Mouse (Mus musculus): ENCODE results near the gene Poc1b. TPM values are rescaled to one million over a fixed set of nuclear protein-coding genes. Genes with fewer than 3 reads are reported as not detected.

The Poc1b gene
- polyA plus RNA-seq, 1 experiment from 2014 or later: 21.1 TPM

GRCm38 (mm10) chr10:99200944-99201343 is 94.1 kb downstream of the Poc1b start:
- ATAC-seq (ENCODE audit: insufficient number of reproducible peaks, insufficient read depth, low FRiP score, low TSS enrichment): no peak
- H3K9me3 ChIP-seq: no peaks in the 10 kb centered on the region
- WGBS: 59% methylated on average over 5 of the region's 5 CpGs
- H3K9ac ChIP-seq: no peak overlapping the region
- H3K27ac ChIP-seq: no peak overlapping the region
- H3K4me1 ChIP-seq: peaks cover 36% of the 10 kb centered on the region
- no peaks in the 10 kb centered on the region for H3K36me3 ChIP-seq
- H3K27me3 ChIP-seq: no peaks in the 10 kb centered on the region
- H3K4me3 ChIP-seq: no peak overlapping the region
- no peak overlapping the region for H3K4me2 ChIP-seq (replicated peaks)

GRCm38 (mm10) chr10:99201786-99202185 is 95.0 kb downstream of the Poc1b start:
- Histone ChIP-seq H3K27ac (no peak overlapping the region), H3K4me3 (no peak overlapping the region), H3K36me3 (no peaks in the 10 kb centered on the region), H3K4me2 (replicated peaks) (no peak overlapping the region), H3K27me3 (no peaks in the 10 kb centered on the region), H3K4me1 (peaks cover 31% of the 10 kb centered on the region), H3K9me3 (no peaks in the 10 kb centered on the region), H3K9ac (no peak overlapping the region)
- no peak for ATAC-seq (ENCODE audit: insufficient number of reproducible peaks, insufficient read depth, low FRiP score, low TSS enrichment)
- WGBS: 14% methylated on average over 1 of the region's 1 CpGs

GRCm38 (mm10) chr10:99202363-99202762 is 95.5 kb downstream of the Poc1b start:
- H3K9me3 ChIP-seq: no peaks in the 10 kb centered on the region
- no peaks in the 10 kb centered on the region for H3K27me3 ChIP-seq
- H3K4me1 ChIP-seq: peaks cover 26% of the 10 kb centered on the region
- H3K27ac ChIP-seq: no peak overlapping the region
- no peak overlapping the region for H3K4me3 ChIP-seq
- ATAC-seq (ENCODE audit: insufficient number of reproducible peaks, insufficient read depth, low FRiP score, low TSS enrichment): no peak
- no peak overlapping the region for H3K9ac ChIP-seq
- no peak overlapping the region for H3K4me2 ChIP-seq (replicated peaks)
- WGBS: 14% methylated on average over 8 of the region's 8 CpGs
- H3K36me3 ChIP-seq: no peaks in the 10 kb centered on the region

GRCm38 (mm10) chr10:99203163-99203562 is 96.3 kb downstream of the Poc1b start:
- WGBS: 43% methylated on average over 5 of the region's 5 CpGs
- Histone ChIP-seq H3K36me3 (no peaks in the 10 kb centered on the region), H3K4me2 (replicated peaks) (peak overlapping the region; percentile 51), H3K9ac (peak overlapping the region; percentile 7; the same call in 1 of the 2 replicates), H3K27ac (peak overlapping the region; percentile 82), H3K9me3 (no peaks in the 10 kb centered on the region), H3K27me3 (no peaks in the 10 kb centered on the region), H3K4me1 (peaks cover 26% of the 10 kb centered on the region), H3K4me3 (peak overlapping the region; percentile 21; the same call in 1 of the 2 replicates)
- ATAC-seq (ENCODE audit: insufficient number of reproducible peaks, insufficient read depth, low FRiP score, low TSS enrichment): no peak

GRCm38 (mm10) chr10:99203577-99204487 is 97.0 kb downstream of the Poc1b start:
- Histone ChIP-seq H3K27ac (peak overlapping the region; percentile 82), H3K4me2 (replicated peaks) (peak overlapping the region; percentile 51), H3K36me3 (no peaks in the 10 kb centered on the region), H3K9ac (peak overlapping the region; percentile 7), H3K9me3 (no peaks in the 10 kb centered on the region), H3K4me3 (peak overlapping the region; percentile 21), H3K27me3 (no peaks in the 10 kb centered on the region), H3K4me1 (peaks cover 26% of the 10 kb centered on the region)
- 2% methylated on average over 29 of the region's 29 CpGs for WGBS
- peak; percentile 69 for ATAC-seq (ENCODE audit: insufficient number of reproducible peaks, insufficient read depth, low FRiP score, low TSS enrichment)

- no peak for ATAC-seq (ENCODE audit: insufficient number of reproducible peaks, insufficient read depth, low FRiP score, low TSS enrichment)
- 5% methylated on average over 11 of the region's 11 CpGs for WGBS
- Histone ChIP-seq H3K4me2 (replicated peaks) (peak overlapping the region; percentile 51), H3K9ac (0 out of 2 replicates have a peak overlapping the region, but pooled peaks have one; percentile 7), H3K4me1 (peaks cover 26% of the 10 kb centered on the region), H3K36me3 (no peaks in the 10 kb centered on the region), H3K27me3 (no peaks in the 10 kb centered on the region), H3K27ac (peak overlapping the region; percentile 82), H3K9me3 (no peaks in the 10 kb centered on the region), H3K4me3 (peak overlapping the region; percentile 21)
Measured at GRCm38 (mm10) chr10:99204553-99204952, 97.7 kb downstream of the Poc1b start.

GRCm38 (mm10) chr10:99207121-99207520 is 100.3 kb downstream of the Poc1b start:
- no peaks in the 10 kb centered on the region for H3K36me3 ChIP-seq
- H3K27me3 ChIP-seq: no peaks in the 10 kb centered on the region
- no peak for ATAC-seq (ENCODE audit: insufficient number of reproducible peaks, insufficient read depth, low FRiP score, low TSS enrichment)
- H3K4me2 ChIP-seq (replicated peaks): no peak overlapping the region
- H3K9me3 ChIP-seq: no peaks in the 10 kb centered on the region
- H3K9ac ChIP-seq: no peak overlapping the region
- H3K4me3 ChIP-seq: no peak overlapping the region
- WGBS: 41% methylated on average over 2 of the region's 2 CpGs
- H3K27ac ChIP-seq: no peak overlapping the region
- H3K4me1 ChIP-seq: peaks cover 23% of the 10 kb centered on the region

- Histone ChIP-seq H3K9me3 (no peaks in the 10 kb centered on the region), H3K27ac (no peak overlapping the region), H3K36me3 (no peaks in the 10 kb centered on the region), H3K4me1 (peaks cover 9% of the 10 kb centered on the region), H3K9ac (no peak overlapping the region), H3K27me3 (no peaks in the 10 kb centered on the region), H3K4me3 (no peak overlapping the region), H3K4me2 (replicated peaks) (no peak overlapping the region)
- no peak for ATAC-seq (ENCODE audit: insufficient number of reproducible peaks, insufficient read depth, low FRiP score, low TSS enrichment)
- 53% methylated on average over 13 of the region's 13 CpGs for WGBS
Measured at GRCm38 (mm10) chr10:99209146-99209800, 102.4 kb downstream of the Poc1b start.

- H3K27ac ChIP-seq: no peak overlapping the region
- no peak overlapping the region for H3K4me3 ChIP-seq
- no peak overlapping the region for H3K4me2 ChIP-seq (replicated peaks)
- 0 out of 2 replicates have a peak, but pooled peaks cover 4% of the 10 kb centered on the region for H3K4me1 ChIP-seq
- no peak for ATAC-seq (ENCODE audit: insufficient number of reproducible peaks, insufficient read depth, low FRiP score, low TSS enrichment)
- no peaks in the 10 kb centered on the region for H3K36me3 ChIP-seq
- no peaks in the 10 kb centered on the region for H3K9me3 ChIP-seq
- H3K9ac ChIP-seq: no peak overlapping the region
- WGBS: 90% methylated on average over 6 of the region's 6 CpGs
- no peaks in the 10 kb centered on the region for H3K27me3 ChIP-seq
Measured at GRCm38 (mm10) chr10:99211021-99211420, 104.2 kb downstream of the Poc1b start.

GRCm38 (mm10) chr10:99211503-99212265 is 104.8 kb downstream of the Poc1b start:
- Histone ChIP-seq H3K27me3 (no peaks in the 10 kb centered on the region), H3K4me1 (0 out of 2 replicates have a peak, but pooled peaks cover 4% of the 10 kb centered on the region), H3K9me3 (no peaks in the 10 kb centered on the region), H3K9ac (no peak overlapping the region), H3K36me3 (no peaks in the 10 kb centered on the region), H3K4me3 (no peak overlapping the region), H3K4me2 (replicated peaks) (no peak overlapping the region), H3K27ac (no peak overlapping the region)
- ATAC-seq (ENCODE audit: insufficient number of reproducible peaks, insufficient read depth, low FRiP score, low TSS enrichment): no peak
- 89% methylated on average over 9 of the region's 9 CpGs for WGBS
